Mouse (Mus musculus) midbrain, embryonic 14.5 days (tissue): ENCODE measurements at regions not wholly inside any gene's neighbourhood (a gene's known extent, or its start where the extent isn't known, plus 50 kb on each side); places are given as distances from the start of the nearest gene placed in this dataset.

Experiments
- ATAC-seq: fragments of 200-750 bp; cut with Nextera tagmentation; 2 replicates; pipeline ENCODE4 v1.8.0; 2017; ENCODE audit warnings: moderate number of reproducible peaks, moderate library complexity; ENCODE audit not compliant: low FRiP score, low TSS enrichment
- DNase-seq: peaks from one replicate; pipeline ENCODE4 v3.0.0-alpha.2; 2015
- H3K27ac ChIP-seq: fragments of 300-500 bp; sonication (generic); replicated peaks from 2 replicates; pipeline ENCODE4 v1.5.1; 2014; ENCODE audit warnings: mild to moderate bottlenecking, low read depth, low read length, moderate library complexity
- H3K27me3 ChIP-seq: fragments of 300-500 bp; sonication (generic); 2 replicates; pipeline ENCODE4 v1.6.1; 2014; ENCODE audit warnings: low read length, control low read depth, mixed read lengths; ENCODE audit not compliant: control insufficient read depth, insufficient read depth
- H3K36me3 ChIP-seq: fragments of 300-500 bp; sonication (generic); 2 replicates; pipeline ENCODE4 v1.6.1; 2014; ENCODE audit warnings: low read length, control low read depth; ENCODE audit not compliant: control insufficient read depth, insufficient read depth
- H3K4me1 ChIP-seq: fragments of 300-500 bp; sonication (generic); 2 replicates; pipeline ENCODE4 v1.6.1; 2014; ENCODE audit warnings: mild to moderate bottlenecking, antibody characterized with exemption, low read length, control low read depth; ENCODE audit not compliant: control insufficient read depth, insufficient read depth
- H3K4me2 ChIP-seq: fragments of 300-500 bp; sonication (generic); 2 replicates; pipeline ENCODE4 v1.6.1; 2014; ENCODE audit warnings: mild to moderate bottlenecking, low read length, moderate library complexity
- H3K4me3 ChIP-seq: fragments of 300-500 bp; sonication (generic); replicated peaks from 2 replicates; pipeline ENCODE4 v1.5.1; 2014; ENCODE audit warnings: low read depth, low read length
- H3K9ac ChIP-seq: fragments of 300-500 bp; sonication (generic); replicated peaks from 2 replicates; pipeline ENCODE4 v1.6.1; 2014; ENCODE audit warnings: mild to moderate bottlenecking, low read length, moderate library complexity
- H3K9me3 ChIP-seq: fragments of 300-500 bp; sonication (generic); 2 replicates; pipeline ENCODE4 v1.6.1; 2016; ENCODE audit warnings: low read length, control low read depth, mixed read lengths; ENCODE audit not compliant: control insufficient read depth
- WGBS: fragments of 180-500 bp; shearing (Covaris S2); extraction: QIAGEN DNeasy Blood & Tissue Kit; methylation state at CpG from one replicate; pipeline ENCODE4 v1.1.7; 2014; 5-methylcytosine and 5-hydroxymethylcytosine counted together

GRCm38 (mm10) chr6:78599751-78600150 lies 131.1 kb upstream of the Reg3g start:
- 93% methylated on average over 4 of the region's 4 CpGs for WGBS
- H3K4me3 ChIP-seq: no peak overlapping the region

GRCm38 (mm10) chr6:78570000-78570597 lies 101.4 kb upstream of the Reg3g start:
- ATAC-seq: no peak
- no peaks in the 10 kb centered on the region for H3K36me3 ChIP-seq
- H3K27me3 ChIP-seq: no peaks in the 10 kb centered on the region
- no peaks in the 10 kb centered on the region for H3K4me1 ChIP-seq
- 96% methylated on average over 4 of the region's 4 CpGs for WGBS
- no peak overlapping the region for H3K4me3 ChIP-seq
- H3K27ac ChIP-seq: no peak overlapping the region
- H3K9ac ChIP-seq: no peak overlapping the region
- H3K4me2 ChIP-seq: no peak overlapping the region
- no peaks in the 10 kb centered on the region for H3K9me3 ChIP-seq
- DNase-seq: no peak

More at GRCm38 (mm10) chr6:78599751-78600150, 131.1 kb upstream of the Reg3g start:
- H3K9me3 ChIP-seq: no peaks in the 10 kb centered on the region
- no peaks in the 10 kb centered on the region for H3K27me3 ChIP-seq
- DNase-seq: no peak
- H3K4me2 ChIP-seq: no peak overlapping the region
- H3K27ac ChIP-seq: no peak overlapping the region
- no peak for ATAC-seq
- H3K9ac ChIP-seq: no peak overlapping the region
- H3K36me3 ChIP-seq: no peaks in the 10 kb centered on the region
- no peaks in the 10 kb centered on the region for H3K4me1 ChIP-seq

GRCm38 (mm10) chr6:78553008-78553698 lies 84.5 kb upstream of the Reg3g start:
- Histone ChIP-seq H3K36me3 (no peaks in the 10 kb centered on the region), H3K9me3 (no peaks in the 10 kb centered on the region), H3K4me2 (no peak overlapping the region), H3K4me3 (no peak overlapping the region), H3K27ac (no peak overlapping the region), H3K9ac (no peak overlapping the region), H3K27me3 (no peaks in the 10 kb centered on the region), H3K4me1 (peaks cover 2% of the 10 kb centered on the region; the same call in 1 of the 2 replicates)
- ATAC-seq: no peak
- WGBS: 20% methylated on average over 11 of the region's 11 CpGs
- no peak for DNase-seq

GRCm38 (mm10) chr6:78552353-78552698 lies 83.7 kb upstream of the Reg3g start:
- no peak overlapping the region for H3K27ac ChIP-seq
- H3K4me2 ChIP-seq: peak overlapping the region; percentile 23
- H3K4me1 ChIP-seq: peaks cover 2% of the 10 kb centered on the region; the same call in 1 of the 2 replicates
- DNase-seq: peak; percentile 13
- no peaks in the 10 kb centered on the region for H3K27me3 ChIP-seq
- no peak overlapping the region for H3K9ac ChIP-seq
- no peak for ATAC-seq
- H3K36me3 ChIP-seq: no peaks in the 10 kb centered on the region
- H3K9me3 ChIP-seq: no peaks in the 10 kb centered on the region
- WGBS: 23% methylated on average over 5 of the region's 5 CpGs
- H3K4me3 ChIP-seq: no peak overlapping the region

GRCm38 (mm10) chr6:78551666-78552352 lies 83.1 kb upstream of the Reg3g start:
- H3K4me1 ChIP-seq: peaks cover 2% of the 10 kb centered on the region; the same call in 1 of the 2 replicates
- no peak overlapping the region for H3K27ac ChIP-seq
- peak overlapping the region; percentile 23 for H3K4me2 ChIP-seq
- H3K4me3 ChIP-seq: no peak overlapping the region
- H3K9me3 ChIP-seq: no peaks in the 10 kb centered on the region
- ATAC-seq (no peak), DNase-seq (peak; percentile 41)
- no peaks in the 10 kb centered on the region for H3K36me3 ChIP-seq
- H3K9ac ChIP-seq: no peak overlapping the region
- H3K27me3 ChIP-seq: no peaks in the 10 kb centered on the region
- 23% methylated on average over 8 of the region's 8 CpGs for WGBS

GRCm38 (mm10) chr6:78548476-78548875 lies 79.8 kb upstream of the Reg3g start:
- no peaks in the 10 kb centered on the region for H3K9me3 ChIP-seq
- no peak overlapping the region for H3K4me3 ChIP-seq
- no peaks in the 10 kb centered on the region for H3K36me3 ChIP-seq
- H3K4me1 ChIP-seq: peaks cover 2% of the 10 kb centered on the region; the same call in 1 of the 2 replicates
- H3K4me2 ChIP-seq: no peak overlapping the region
- no peak for DNase-seq
- no peak for ATAC-seq
- 77% methylated on average over 4 of the region's 4 CpGs for WGBS
- H3K27ac ChIP-seq: no peak overlapping the region
- no peak overlapping the region for H3K9ac ChIP-seq
- H3K27me3 ChIP-seq: no peaks in the 10 kb centered on the region

- 90% methylated on average over 1 of the region's 1 CpGs for WGBS
These were observed 79.0 kb upstream of the Reg3g start for GRCm38 (mm10) chr6:78547721-78548120.

GRCm38 (mm10) chr6:78544238-78544637 lies 75.6 kb upstream of the Reg3g start:
- H3K27me3 ChIP-seq: no peaks in the 10 kb centered on the region
- H3K4me2 ChIP-seq: no peak overlapping the region
- no peaks in the 10 kb centered on the region for H3K9me3 ChIP-seq
- no peaks in the 10 kb centered on the region for H3K36me3 ChIP-seq
- H3K9ac ChIP-seq: no peak overlapping the region
- ATAC-seq: peak; percentile 64; the same call in 1 of the 2 replicates
- H3K4me1 ChIP-seq: no peaks in the 10 kb centered on the region
- WGBS: 19% methylated on average over 2 of the region's 2 CpGs
- H3K4me3 ChIP-seq: no peak overlapping the region
- peak; percentile 94 for DNase-seq
- no peak overlapping the region for H3K27ac ChIP-seq

More at GRCm38 (mm10) chr6:78547721-78548120, 79.0 kb upstream of the Reg3g start:
- Histone ChIP-seq H3K4me1 (peaks cover 2% of the 10 kb centered on the region; the same call in 1 of the 2 replicates), H3K4me3 (no peak overlapping the region), H3K27me3 (no peaks in the 10 kb centered on the region), H3K27ac (no peak overlapping the region), H3K36me3 (no peaks in the 10 kb centered on the region), H3K9ac (no peak overlapping the region), H3K4me2 (no peak overlapping the region), H3K9me3 (no peaks in the 10 kb centered on the region)
- DNase-seq (no peak), ATAC-seq (no peak)
